Mouse (Mus musculus): ENCODE results near the gene Flywch1.

GRCm38 (mm10) chr17:23803366-23804041, 32.1 kb upstream of the Flywch1 start:
- TF ChIP-seq CTCF (IDR thresholded peaks at IDR 0.05; ENCODE audit: borderline replicate concordance, control insufficient read depth, extremely low read depth, insufficient read depth, low read length, poor library complexity) (no peak), POLR2A (IDR thresholded peaks at IDR 0.05; ENCODE audit: control insufficient read depth, extremely low read depth, insufficient read depth, low read length, poor library complexity) (no peak)

Data from thymus, adult 2 months (tissue).